Mouse (Mus musculus) pancreas, adult 10 weeks (tissue): Measurements from ENCODE around the gene 9430015G10Rik. TPM values are rescaled to one million over a fixed set of nuclear protein-coding genes. Genes with fewer than 3 reads are reported as not detected.

Experiments
- polyA plus RNA-seq: library from polyadenylated mRNA; stranded (reverse); fragments of 350-450 nt; fragmentation: Illumina TruSeq; extraction: RNeasy Lipid Tissue Mini Kit (QIAGEN cat#74804); gene quantifications from one replicate; pipeline ENCODE4 v1.2.3, GENCODE M21; 2015; ENCODE audit warnings: low read depth, low replicate concordance; ENCODE audit not compliant: insufficient read depth

The 9430015G10Rik gene
- 3.1 TPM for polyA plus RNA-seq

GRCm38 (mm10) chr4:156109570-156110331 is at the start of gene 9430015G10Rik:
TSS of gene 9430015G10Rik (plus strand) at chr4:156109982.

GRCm38 (mm10) chr4:156130436-156130835 is 20.7 kb downstream of the 9430015G10Rik start, which contains the start of gene Rnf223:
TSS of gene Rnf223 (plus strand) at chr4:156130513.

Other genes starting within 250 kb of the 9430015G10Rik start
- not detected for gene Tas1r3, start 246.6 kb upstream of the 9430015G10Rik start, polyA plus RNA-seq
- gene Cptp, start 240.5 kb upstream of the 9430015G10Rik start, polyA plus RNA-seq: 2.7 TPM
- gene Ints11, start 240.4 kb upstream of the 9430015G10Rik start, polyA plus RNA-seq: 4.5 TPM
- gene Pusl1, start 218.2 kb upstream of the 9430015G10Rik start, polyA plus RNA-seq: 6.6 TPM
- gene Acap3, start 218.2 kb upstream of the 9430015G10Rik start, polyA plus RNA-seq: 3.7 TPM
- gene Ube2j2, start 166.2 kb upstream of the 9430015G10Rik start, polyA plus RNA-seq: 15.4 TPM
- 15.8 TPM for gene C1qtnf12, start 147.7 kb upstream of the 9430015G10Rik start, polyA plus RNA-seq
- gene B3galt6, start 117.3 kb upstream of the 9430015G10Rik start, polyA plus RNA-seq: 1.6 TPM
- 42.9 TPM for gene Sdf4, start 117.1 kb upstream of the 9430015G10Rik start, polyA plus RNA-seq
- not detected for gene Tnfrsf4, start 96.1 kb upstream of the 9430015G10Rik start, polyA plus RNA-seq
- not detected for gene Tnfrsf18, start 83.8 kb upstream of the 9430015G10Rik start, polyA plus RNA-seq
- gene Ttll10, start 50.6 kb upstream of the 9430015G10Rik start, polyA plus RNA-seq: 5.0 TPM
- gene Rnf223, start 20.5 kb downstream of the 9430015G10Rik start, polyA plus RNA-seq: not detected
- gene Agrn, start 87.5 kb downstream of the 9430015G10Rik start, polyA plus RNA-seq: 39.4 TPM
- 5.8 TPM for gene Isg15, start 90.8 kb downstream of the 9430015G10Rik start, polyA plus RNA-seq
- 0.74 TPM for gene AW011738, start 93.3 kb downstream of the 9430015G10Rik start, polyA plus RNA-seq
- not detected for gene Perm1, start 105.9 kb downstream of the 9430015G10Rik start, polyA plus RNA-seq
- gene Plekhn1, start 124.9 kb downstream of the 9430015G10Rik start, polyA plus RNA-seq: 13.6 TPM
- gene Noc2l, start 126.0 kb downstream of the 9430015G10Rik start, polyA plus RNA-seq: 19.6 TPM
- gene Samd11, start 145.7 kb downstream of the 9430015G10Rik start, polyA plus RNA-seq: not detected
- gene Vmn2r-ps159, start 221.1 kb downstream of the 9430015G10Rik start, polyA plus RNA-seq: not detected